Mouse (Mus musculus) erythroblast, adult 5-6 weeks (primary cell): ENCODE results near the gene Smurf1. TPM values are rescaled to one million over a fixed set of nuclear protein-coding genes. Genes with fewer than 3 reads are reported as not detected.

Experiments
- ATAC-seq: replicated peaks from 2 replicates; pipeline ENCODE4 v1.8.0; 2016; ENCODE audit warnings: moderate number of reproducible peaks, mild to moderate bottlenecking, moderate TSS enrichment, inconsistent platforms; ENCODE audit not compliant: poor library complexity, low FRiP score, severe bottlenecking
- total RNA-seq, 2 experiments: library from RNA; stranded (forward) in 1 of 2; stranded (reverse) in 1 of 2; fragments of 150-400 nt in 1 of 2; fragments of 200-764, 138-1000 nt in 1 of 2; gene quantifications; 2 replicates each; pipeline versions ENCODE4 v1.2.3 to v1.2.4; 2015 to 2017; ENCODE audit warnings: low replicate concordance in 2 of 2

Gene Smurf1
- total RNA-seq (2015; ENCODE audit: low replicate concordance): 1.5 TPM in 2 replicates
- 1.1 and 2.1 TPM in 2 replicates for total RNA-seq (2017; ENCODE audit: low replicate concordance)

GRCm38 (mm10) chr5:144965639-144966351 is at the start of gene Smurf1:
Gene Smurf1, minus strand, starts transcription at chr5:144965847.
- no peak for ATAC-seq

DNA sequence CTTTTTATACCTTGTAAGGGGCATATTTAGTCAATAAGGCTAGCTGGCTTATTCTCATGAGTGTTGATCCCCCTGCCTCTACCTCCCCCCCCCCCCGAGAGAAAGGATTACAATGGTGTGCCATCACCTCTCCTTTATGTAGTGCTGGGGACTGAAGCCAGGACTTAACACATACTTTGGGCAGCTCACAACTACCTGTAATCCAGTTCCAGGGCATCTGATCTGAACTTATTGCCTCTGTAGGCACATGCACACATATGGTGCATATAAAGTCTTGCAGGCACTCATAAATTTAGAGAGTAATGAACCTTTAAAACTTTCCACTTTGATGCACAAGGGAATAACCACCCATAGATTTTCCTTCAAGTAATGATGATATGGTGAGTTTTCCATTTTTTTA is 48.6 kb upstream of the Smurf1 start:
- ATAC-seq: no peak

DNA sequence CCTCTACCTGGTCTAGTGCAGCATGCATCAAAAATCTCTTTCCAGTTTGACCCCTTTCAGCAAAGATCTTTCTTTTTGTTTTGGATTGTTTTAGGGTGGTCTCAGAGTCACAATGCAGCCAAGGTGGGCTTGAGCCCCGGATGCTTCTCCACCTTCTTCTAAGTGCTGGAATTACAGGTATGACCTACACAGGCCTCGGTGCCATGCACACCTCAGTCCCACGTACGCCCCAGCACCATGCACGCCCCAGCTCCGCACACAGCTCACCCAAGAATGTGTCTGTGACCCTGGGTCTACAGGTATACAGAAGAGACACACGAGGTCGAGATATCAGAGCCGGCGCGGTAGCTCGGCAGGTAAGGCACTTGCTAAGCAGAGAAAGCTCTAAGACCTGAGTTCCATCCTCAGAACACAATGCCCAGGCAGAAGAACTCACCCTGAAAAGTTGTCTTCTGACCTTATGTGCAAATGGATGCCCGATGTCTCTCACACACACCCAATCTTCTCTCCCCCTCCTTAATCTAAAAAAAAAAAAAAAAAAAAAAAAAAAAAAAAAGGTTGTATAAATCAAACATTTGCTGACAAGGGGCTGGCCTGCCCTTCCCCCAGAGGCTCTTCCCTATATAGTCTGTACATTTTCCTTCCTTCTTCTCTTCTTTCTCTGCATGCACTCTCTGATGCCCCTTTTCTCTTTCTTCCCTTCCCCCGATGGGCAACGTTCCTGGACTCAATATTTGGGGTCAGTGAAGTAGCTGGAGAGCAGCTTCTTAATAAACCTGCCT is 43.4 kb upstream of the Smurf1 start:
- no peak for ATAC-seq

DNA sequence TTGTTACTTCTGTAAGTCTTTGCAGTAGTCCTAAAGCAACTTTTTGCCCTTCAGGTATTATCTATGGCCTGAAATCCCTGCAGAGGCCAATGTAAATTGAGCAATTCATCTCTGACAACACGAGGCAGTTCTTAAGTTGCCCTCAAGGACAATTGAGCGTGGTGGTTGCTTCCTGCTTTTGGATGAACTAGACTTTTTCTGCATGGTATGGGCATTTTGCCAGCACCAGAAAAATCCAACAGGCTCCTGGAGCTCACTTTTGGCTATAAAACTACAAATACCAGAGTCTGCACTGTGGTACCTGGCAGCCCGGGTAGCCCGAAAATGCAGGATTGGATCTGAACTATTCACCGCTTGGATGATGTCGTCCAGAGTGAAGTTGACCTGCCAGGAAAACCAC is 39.9 kb upstream of the Smurf1 start:
- ATAC-seq: no peak

DNA sequence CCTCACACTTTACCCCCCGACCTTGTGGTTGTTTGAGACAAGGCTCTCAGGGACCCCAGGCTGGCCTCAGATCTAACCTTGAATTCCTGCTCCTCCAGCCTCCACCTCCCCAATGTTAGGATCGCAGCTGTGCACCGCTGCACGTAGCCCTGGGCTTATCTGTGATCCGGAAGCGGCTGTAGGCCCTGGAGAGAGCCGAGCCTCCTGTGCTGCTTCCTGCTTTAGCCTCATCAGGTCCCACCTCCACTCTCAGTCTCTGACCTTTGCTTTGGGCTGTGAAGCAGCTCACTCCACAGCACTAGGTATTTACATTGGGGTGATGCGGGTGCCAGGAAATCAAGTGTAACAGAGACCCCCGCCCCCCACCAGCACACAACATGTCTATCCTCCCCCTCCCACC is 38.8 kb upstream of the Smurf1 start:
- ATAC-seq: no peak

DNA sequence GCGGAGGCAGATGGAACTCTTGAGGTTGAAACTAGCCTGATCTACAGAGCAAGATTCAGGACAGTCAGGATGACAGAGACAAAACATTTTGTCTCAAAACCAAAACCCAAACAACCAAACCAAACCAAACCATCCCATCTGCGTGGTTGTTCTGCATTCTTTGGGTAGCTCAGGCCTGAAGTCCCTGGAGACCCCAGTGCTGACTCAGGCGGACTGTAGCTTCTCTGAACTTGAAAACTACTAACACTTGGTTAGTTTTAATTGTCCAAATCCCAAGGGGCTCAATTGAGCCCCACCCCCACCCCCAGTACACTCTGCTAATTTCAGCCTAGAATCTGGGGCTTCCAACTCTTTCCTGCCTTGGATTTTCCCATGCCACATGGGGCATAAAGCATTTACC is 37.7 kb upstream of the Smurf1 start:
- no peak for ATAC-seq

DNA sequence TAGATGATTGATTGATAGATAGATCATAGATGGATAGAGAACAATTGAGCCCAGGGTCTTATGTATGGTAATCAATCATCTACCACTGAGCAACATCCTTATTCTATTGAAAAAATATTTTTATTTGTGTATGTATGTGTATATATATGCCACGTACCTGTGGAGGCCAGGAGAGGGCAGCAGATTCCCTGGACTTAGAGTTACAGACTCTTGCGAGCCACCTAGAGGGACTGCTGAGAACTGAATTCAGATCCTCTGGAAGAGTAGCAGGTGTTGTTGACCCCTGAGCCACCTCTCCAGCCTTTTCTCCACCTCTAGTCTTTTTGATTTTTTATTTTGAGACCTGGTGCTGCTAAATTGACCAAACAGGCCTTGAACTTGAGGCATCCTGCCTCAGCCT is 32.8 kb upstream of the Smurf1 start:
- ATAC-seq: no peak

GRCm38 (mm10) chr5:144990481-144990880 is 24.8 kb upstream of the Smurf1 start:
- ATAC-seq: no peak

GRCm38 (mm10) chr5:144990051-144990450 is 24.4 kb upstream of the Smurf1 start:
- ATAC-seq: no peak

DNA sequence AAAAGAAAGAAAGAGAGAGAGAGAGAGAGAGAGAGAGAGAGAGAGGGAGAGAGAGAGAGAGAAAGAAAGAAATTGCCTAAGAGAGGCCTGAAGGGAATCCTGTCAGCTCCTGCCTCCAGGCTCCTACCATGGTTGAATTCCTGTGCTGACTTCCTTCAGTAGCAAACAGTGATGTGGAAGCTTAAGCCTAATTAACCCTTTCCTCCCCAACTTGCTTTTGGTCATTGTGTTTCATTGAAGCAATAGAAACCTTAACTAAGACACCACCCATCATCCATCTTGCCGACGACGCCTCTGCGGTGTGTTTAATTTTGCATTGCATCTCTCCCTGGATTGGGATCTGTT is 23.4 kb upstream of the Smurf1 start:
- no peak for ATAC-seq

DNA sequence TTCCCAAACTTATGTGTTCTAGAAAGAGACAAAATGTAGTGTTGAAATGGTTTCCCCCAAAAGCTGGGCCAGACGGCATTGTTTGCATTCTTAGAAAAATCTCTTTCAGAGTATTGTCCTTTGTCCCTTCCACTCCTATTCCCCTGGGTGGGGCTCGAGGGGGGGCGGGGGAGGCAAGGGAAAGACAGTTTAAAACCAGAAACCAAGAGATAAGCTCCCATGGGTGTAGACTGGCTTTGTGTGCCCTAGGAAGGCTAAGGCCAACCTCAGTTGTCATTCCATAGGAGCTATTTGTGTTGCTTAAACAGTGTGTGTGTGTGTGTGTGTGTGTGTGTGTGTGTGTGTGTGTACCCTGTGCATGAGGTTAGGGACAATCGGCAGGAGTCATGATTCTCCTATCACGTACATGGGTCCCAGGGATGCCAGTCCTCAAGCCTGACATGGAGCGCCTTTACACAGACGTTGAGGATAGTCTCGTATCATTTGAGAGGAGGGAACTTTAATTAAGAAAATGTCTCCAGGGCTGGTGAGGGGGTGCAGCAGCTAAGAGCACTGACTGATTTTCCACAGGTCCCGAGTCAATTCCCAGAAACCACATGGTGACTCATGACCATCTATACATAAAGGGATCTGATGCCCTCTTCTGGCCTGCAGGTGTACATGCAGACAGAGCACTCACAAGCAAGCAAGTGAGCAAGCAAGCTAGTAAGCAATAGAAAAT is 22.9 kb upstream of the Smurf1 start:
- no peak for ATAC-seq

DNA sequence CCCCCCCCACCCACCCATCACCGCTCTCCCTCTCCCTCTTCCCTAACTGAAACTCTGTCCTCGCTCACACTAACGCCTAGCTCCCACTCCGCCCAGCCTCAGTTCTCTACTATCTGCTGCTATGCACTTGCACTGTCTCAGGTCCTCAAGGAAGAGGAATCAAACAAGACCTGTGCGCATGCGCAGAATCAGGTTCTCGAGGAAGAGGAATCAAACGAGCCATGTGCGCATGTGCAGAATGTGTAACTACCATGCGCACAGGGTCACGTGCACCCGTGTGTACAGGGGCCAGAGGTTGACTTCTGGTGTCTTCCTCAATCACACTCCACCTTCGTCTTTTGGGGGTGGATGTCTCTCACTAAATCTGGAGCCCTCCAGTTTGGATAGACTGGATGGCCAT is 21.9 kb upstream of the Smurf1 start:
- no peak for ATAC-seq

DNA sequence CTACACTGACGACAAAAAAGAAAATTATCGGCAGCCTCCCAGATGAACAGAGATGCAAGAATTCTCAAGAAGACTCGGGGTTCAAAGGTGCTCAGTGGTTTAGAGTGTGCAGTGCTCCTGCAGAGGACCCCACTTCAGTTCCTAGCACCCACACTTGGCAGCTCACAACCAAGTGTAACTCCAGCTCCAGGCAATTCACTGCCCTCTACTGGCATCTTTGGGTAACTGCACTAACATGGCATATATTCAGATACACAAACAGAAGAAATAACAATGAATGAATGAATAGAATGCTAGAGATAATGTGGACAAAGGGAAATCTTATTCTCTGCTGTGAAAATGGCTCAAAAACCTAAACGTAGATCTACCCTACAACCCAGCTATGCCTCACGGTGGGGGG is 19.2 kb upstream of the Smurf1 start:
- ATAC-seq: no peak

- no peak for ATAC-seq
Observed at GRCm38 (mm10) chr5:144983227-144983626, 17.6 kb upstream of the Smurf1 start.

GRCm38 (mm10) chr5:144979110-144979509 is 13.5 kb upstream of the Smurf1 start:
- no peak for ATAC-seq

GRCm38 (mm10) chr5:144978533-144979107 is 13.0 kb upstream of the Smurf1 start:
- no peak for ATAC-seq

DNA sequence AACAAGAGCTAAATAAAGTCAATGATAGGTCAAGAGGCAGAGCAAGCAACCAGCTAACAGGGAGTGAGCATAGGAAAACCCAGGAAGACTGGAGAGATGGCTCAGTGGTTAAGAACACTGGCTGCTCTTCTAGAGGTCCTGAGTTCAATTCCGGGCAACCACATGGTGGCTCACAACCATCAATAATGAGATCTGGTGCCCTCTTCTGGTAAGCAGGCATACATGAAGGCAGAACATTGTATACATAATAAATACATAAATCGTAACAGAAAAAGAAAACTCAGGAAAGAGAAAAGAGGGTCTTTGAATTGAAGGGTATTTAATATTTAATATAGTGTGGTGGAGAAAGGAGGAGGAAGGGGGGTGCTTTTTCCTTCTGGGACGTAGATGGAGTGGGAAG is 5.6 kb upstream of the Smurf1 start:
- no peak for ATAC-seq

- peak; percentile 48; the same call in 1 of the 2 replicates for ATAC-seq
Observed at GRCm38 (mm10) chr5:144964872-144965638, 592 bp downstream of the Smurf1 start.

- ATAC-seq: no peak
Observed at GRCm38 (mm10) chr5:144964465-144964864, 1.2 kb downstream of the Smurf1 start.

- ATAC-seq: no peak
Observed at GRCm38 (mm10) chr5:144963817-144964261, 1.8 kb downstream of the Smurf1 start.
